Mouse (Mus musculus): ENCODE data around the gene 2200002D01Rik.

GRCm38 (mm10) chr7:29283876-29284275 is 35.6 kb upstream of the 2200002D01Rik start:
- TF ChIP-seq MAX (IDR thresholded peaks at IDR 0.05) (no peak), CTCF (IDR thresholded peaks at IDR 0.05; ENCODE audit: control insufficient read depth, insufficient read depth, insufficient read length) (no peak), MYOG (IDR thresholded peaks at IDR 0.05; ENCODE audit: control insufficient read depth, extremely low read depth, insufficient read length) (no peak), USF1 (IDR thresholded peaks at IDR 0.05; ENCODE audit: low read depth) (no peak), CEBPB (IDR thresholded peaks at IDR 0.05; ENCODE audit: low read depth) (no peak), FOSL1 (IDR thresholded peaks at IDR 0.05; ENCODE audit: insufficient read depth, low read length, poor library complexity, severe bottlenecking) (no peak), MYOD1 (IDR thresholded peaks at IDR 0.05; ENCODE audit: control insufficient read depth, insufficient read length, low read depth) (no peak)
